Mouse (Mus musculus): ENCODE measurements around the gene Slc30a7. TPM values are rescaled to one million over a fixed set of nuclear protein-coding genes. Genes with fewer than 3 reads are reported as not detected.

Slc30a7 gene
- polyA plus RNA-seq, 1 experiment from 2014 or later = 16.8 TPM

DNA sequence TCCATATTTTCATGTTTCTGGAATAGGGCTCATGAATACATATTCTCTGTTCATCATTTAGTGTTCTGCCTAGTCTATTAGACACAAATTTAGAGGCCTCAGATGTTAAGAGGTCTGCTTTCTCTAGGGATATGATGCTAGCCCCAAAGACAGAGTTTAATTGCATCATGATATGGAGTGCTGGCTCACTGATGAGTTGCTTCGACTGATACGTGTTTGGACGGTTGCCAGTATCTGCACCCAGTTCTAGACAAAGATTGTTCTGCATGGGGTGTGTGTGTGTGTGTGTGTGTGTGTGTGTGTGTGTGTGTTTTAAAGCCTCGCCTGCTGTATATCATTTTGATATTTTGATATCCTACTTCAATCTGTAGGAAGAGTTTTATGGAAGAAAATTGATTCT, 114.9 kb downstream of the Slc30a7 start:
- Histone ChIP-seq H3K27me3 (replicated peaks) (no peaks in the 10 kb centered on the region), H3K4me3 (no peak overlapping the region), H3K4me2 (no peak overlapping the region), H3K27ac (no peak overlapping the region), H3K9me3 (no peaks in the 10 kb centered on the region), H3K9ac (no peak overlapping the region), H3K4me1 (peaks cover 6% of the 10 kb centered on the region), H3K36me3 (replicated peaks) (no peaks in the 10 kb centered on the region)
- ATAC-seq (replicated peaks) = no peak
- 61% methylated on average over 4 of the region's 4 CpGs for WGBS

Small RNAs within 50 kb of the gene (microRNA-seq; reads per million reads assigned to microRNA genes)
- not detected for gene Mir669n

Other genes with a start within 250 kb of the Slc30a7 start
- 22.3 and 23.8 TPM in 2 replicates for gene Dph5, start 119.6 kb downstream of the Slc30a7 start, polyA plus RNA-seq (2015; fragmentation: Nextera tagmentation; extraction: Ambion mirVana)
- 24.0 and 25.8 TPM in 2 replicates for gene Extl2, start 56 bp upstream of the Slc30a7 start, polyA plus RNA-seq (2015; fragmentation: Nextera tagmentation; extraction: Ambion mirVana)
- 32.6 and 38.6 TPM in 2 replicates for gene Vcam1, start 122.3 kb upstream of the Slc30a7 start, polyA plus RNA-seq (2015; fragmentation: Nextera tagmentation; extraction: Ambion mirVana)
- gene Gpr88, start 246.1 kb upstream of the Slc30a7 start, polyA plus RNA-seq (2015; fragmentation: Nextera tagmentation; extraction: Ambion mirVana) = 3.0 and 3.2 TPM in 2 replicates

All from midbrain, embryonic 15.5 days (tissue).